Mouse (Mus musculus): ENCODE measurements around the gene Tmbim6.

The Tmbim6 gene

DNA sequence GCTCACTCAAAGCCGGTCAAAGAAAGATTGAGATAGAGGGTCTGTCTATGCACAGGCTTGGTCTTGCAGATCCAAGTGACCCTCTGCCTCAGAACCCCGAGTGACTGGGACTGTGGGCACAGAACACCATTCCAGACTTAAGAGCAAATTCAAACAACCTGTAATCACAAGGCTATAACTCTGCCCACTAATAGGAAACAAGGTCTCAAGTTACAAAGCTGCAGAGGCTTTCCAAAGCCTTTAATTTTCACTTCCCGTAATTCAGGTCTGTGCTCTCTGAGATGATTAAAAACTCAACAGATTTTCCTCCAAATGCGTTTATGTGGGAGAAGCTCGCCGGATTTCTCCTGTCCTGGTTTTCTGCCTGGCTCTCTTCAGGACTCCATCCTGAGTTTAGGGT, 8.6 kb upstream of the Tmbim6 start:
- DNase-seq (ENCODE audit: low read depth, low spot score), result no peak

DNA sequence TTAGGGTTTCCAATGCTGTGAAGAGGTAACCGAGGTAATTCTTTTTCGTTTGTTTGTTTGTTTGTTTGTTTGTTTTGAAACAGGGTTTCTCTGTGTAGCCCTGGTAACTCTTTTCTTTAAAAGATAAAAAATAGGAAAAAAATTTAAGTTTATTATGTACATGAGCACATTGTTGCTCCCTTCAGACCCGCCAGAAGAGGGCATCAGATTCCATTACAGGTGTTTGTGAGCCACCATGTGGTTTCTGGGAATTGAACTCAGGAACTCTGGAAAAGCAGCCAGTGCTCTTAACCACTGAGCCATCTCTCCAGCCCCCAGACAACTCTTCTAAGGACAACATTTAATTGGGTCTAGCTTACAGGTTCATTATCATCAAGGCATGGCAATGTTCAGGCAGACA, 6.6 kb upstream of the Tmbim6 start:
- peak; percentile 49 for DNase-seq (ENCODE audit: low read depth, low spot score)

DNA sequence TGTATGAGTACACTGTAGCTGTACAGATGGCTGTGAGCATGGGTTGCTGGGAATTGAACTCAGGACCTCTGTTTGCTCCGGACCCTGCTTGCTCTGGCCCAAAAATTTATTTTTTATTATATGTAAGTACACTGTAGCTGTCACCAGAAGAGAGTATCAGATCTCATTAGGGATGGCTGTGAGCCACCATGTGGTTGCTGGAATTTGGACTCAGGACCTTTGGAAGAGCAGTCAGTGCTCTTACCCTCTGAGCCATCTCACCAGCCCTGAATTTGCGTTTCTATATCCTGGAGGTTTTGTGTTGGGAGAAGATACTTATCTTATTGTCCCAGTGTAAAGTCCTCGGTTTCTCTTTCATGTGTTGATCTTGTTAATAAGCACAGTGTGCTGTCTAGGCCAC, 5.9 kb upstream of the Tmbim6 start:
- no peak for DNase-seq (ENCODE audit: low read depth, low spot score)

DNA sequence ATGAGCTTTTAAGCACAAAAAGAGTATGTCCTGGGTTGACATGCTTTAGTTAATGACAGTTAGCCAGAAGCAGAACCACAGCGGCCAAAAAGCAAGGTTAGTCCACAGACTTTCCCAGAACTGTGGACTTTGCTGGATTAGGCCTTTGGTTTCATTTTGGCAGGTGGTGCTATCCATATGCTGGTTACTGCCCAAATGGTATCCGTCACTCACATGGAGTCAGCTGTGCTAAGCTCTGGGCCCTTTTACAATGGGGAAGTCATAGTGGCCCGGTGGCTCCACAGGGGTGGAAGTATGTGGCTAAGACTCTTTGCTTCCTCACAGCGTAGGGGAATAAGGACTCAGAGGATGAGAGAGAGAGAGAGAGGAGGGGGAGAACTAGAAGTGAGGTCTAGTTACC, 4.7 kb upstream of the Tmbim6 start:
- no peak for DNase-seq (ENCODE audit: low read depth, low spot score)

DNA sequence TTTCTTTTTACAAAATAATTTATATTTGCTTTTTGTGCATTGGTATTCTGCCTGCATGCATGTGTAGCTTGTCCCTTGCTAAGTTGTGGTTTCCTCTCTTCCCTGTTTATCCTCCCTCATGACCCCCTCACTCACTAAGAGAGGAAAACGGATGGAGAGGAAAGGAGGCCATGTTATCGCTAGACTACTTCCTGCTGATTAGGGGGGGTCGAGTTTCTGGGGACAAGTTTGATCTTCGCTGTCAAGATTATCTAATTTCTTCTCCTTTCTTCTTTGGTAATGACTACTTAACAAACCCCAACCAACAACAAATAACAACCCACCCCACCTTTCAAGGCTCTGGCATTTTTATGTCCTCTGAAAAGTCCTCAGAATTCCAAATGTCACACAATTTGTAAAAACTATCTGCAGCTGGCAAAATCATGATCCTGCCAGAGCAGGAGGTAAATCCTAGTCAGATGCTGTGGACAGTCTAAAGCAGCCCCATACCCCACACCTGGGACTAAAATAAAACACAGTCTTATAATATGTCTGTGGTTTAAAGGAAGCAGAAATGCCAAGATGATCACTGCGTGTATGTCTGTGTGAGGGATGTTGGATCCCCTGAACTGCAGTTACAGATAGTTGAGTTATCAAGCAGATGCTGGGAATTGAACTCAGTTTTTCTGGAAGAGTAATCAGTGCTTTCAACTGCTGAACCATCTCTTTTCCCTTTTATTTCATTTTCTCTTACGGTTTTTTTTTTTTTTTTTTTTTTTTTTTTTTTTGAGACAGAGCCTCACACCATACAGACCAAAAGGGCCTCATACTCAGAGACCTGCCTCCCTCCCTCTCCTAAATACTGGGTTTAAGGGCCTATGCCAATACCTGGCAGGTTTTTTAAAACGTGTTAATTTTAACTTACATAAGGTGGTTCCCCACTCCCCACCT, 1.9 kb upstream of the Tmbim6 start:
- DNase-seq (ENCODE audit: low read depth, low spot score), result no peak

DNA sequence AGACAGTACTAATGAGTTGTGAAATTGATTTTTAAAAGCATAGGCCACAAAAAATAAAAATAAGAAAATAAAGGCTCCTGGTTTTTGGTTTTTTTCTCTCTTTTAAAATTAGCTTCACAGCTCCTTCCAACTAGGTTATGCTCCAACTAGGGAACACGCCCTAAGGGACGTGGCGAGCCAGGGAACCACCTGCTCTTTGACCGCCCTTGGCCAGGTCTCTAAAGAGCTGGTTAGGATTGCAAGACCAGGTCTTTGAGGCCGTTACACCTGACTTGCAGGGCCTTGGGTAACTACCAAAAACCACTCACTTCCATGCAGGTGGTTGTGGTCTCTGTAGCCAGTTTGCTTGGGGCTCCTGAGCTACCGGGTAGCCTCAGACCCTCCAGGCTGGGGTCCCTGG, 707 bp upstream of the Tmbim6 start:
- DNase-seq (ENCODE audit: low read depth, low spot score), result no peak

DNA sequence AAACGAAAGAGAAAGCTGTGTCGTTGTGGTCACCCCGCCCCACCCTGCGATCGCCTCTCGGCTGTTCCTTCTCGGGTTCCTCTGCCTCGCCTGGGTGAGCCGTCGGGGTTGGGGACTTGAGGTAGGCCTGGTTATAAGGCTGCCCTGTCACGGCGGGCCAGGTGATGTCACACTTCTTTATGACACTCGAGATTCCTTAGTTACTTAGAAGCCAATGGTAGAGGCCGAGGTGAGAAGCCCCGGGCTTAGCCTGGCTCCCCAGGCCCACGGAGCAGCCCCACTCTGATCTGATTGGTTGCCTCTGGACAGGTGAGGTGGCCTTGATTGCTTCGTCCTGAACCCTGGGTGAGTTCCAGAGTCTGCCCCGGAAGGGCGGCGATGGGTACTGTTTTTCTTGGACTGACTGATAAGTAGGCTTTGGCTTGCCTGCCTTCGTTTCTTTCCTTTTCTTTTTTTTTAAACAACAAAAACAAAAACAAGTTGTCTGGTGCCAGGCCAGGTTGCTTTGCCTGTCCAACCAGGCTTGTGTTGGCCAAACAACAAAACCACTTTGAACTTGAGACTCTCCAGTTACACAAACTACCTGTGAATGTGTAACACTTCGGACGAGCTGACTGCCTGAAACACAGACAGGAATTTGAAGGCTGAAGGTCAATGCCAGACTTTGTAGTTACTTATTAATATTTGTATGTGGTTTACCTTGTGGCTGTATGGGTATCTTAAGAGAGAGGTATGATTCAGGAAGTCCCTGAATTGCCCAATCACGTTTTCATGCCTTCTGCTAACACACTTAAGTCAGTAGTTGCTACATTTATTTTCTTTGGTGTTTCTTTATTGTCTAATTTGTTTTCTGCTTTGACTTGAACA, 937 bp downstream of the Tmbim6 start:
- DNase-seq (ENCODE audit: low read depth, low spot score), result peak; percentile 61

DNA sequence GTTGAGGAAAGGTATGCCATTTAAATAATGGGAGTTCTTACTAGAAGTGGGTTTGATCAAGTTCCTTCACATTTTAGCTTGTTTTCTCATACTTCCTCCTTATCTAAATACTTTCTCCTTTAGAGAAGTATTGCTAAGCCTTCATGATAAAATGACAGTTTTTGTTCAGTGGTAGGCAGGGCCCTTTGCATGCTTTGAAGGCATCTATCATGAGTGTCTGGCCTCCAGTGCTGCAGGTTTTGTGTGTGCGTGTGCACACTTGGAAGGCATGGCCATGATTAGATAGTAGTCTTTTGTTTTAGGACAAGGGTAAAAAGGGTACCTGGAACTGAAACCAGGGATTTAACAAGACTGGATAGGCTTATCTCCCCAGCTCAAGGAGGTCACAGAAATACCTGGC, 3.8 kb downstream of the Tmbim6 start:
- DNase-seq (ENCODE audit: low read depth, low spot score), result no peak

DNA sequence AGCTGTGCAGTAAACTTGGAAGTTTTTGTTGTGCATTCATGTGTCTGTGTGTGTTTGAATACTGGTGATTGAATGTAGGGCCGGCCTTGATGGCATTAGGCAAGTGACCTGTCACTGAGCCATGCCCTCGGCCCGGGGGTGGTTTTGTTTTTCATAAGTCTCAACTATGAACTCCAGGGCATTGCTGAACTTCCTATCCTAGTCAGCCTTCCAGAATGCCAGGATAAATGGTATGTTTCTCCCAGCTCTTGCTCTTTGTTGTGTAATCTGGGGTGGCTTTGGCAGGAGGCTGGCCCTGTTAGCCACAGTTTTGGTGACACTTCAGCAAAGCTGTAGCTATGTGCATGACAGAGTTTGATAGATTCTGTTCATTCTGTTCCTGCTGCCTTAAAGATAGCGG, 4.2 kb downstream of the Tmbim6 start:
- DNase-seq (ENCODE audit: low read depth, low spot score), result no peak

DNA sequence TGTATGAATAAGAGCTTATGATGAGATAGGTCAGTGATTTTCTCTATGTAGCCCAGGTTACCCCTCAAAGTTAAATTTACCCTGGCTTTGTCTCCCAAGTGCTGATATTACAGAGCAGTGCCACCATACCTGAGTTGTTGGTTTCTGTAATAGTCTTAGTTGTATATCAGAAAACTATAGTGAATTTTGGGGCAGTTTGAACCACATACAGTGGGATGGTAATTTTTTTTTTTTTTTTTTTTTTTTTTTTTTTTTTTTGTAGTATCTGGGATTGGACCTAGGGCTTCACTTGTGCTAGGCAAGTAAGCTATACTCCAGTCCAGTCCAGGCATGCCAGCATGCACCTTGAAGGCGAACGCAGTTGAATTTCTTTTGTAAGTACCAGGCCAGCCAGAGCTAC, 4.9 kb downstream of the Tmbim6 start:
- no peak for DNase-seq (ENCODE audit: low read depth, low spot score)

DNA sequence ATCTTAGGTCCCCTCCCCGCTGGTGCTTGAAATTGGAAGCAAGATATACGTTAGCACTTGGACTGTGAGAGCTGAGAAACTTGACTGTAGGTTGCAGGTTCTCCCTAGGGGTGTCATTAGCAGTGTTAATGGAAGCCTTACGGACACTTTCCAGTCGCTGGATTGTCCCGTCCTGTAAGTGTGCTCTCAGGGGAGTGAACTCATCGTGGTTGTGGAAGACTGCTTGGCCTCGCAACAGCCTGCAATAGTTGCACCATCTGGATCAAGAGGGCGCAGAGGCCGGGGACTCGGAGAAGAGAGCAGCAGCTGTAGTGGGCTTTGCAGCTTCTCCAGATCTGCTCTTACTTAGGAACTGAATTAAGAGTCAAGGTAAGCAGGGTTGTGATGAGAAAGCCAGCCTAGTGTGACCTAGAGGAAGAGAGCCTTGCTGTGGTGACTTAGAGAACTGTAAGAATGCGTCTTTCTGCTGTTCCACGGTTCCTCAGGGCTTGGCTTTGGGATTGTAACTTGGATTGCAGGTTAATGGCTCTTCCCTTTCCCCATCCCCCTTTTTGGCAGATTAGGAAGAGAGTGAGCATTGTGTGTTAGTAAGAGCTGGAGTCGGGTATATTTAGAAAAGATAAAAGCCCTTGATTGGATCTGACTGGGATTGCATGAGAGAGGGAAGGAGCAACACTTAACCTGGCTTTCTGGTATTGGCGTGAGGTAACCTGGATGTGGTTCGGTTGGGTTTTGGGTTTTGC, 7.0 kb downstream of the Tmbim6 start:
- peak; percentile 13 for DNase-seq (ENCODE audit: low read depth, low spot score)

DNA sequence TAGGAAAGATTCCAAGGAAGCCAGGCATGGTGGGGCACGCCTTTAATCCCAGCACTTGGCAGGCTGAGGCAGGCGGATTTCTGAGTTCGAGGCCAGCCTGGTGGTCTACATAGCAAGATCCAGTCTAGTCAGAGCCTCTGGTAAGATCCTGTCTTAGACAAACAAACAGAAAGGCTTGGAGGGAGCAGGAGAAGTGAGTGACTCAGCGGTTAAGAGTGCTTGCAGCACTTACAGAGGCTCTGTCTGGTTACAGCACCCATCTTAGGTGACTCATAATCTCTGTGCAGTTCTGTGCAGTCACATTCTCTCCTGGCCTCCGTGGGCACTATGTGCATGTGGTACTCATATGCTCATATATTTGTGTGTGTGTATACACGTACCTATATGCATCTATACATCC, 7.9 kb downstream of the Tmbim6 start:
- peak; percentile 81 for DNase-seq (ENCODE audit: low read depth, low spot score)

DNA sequence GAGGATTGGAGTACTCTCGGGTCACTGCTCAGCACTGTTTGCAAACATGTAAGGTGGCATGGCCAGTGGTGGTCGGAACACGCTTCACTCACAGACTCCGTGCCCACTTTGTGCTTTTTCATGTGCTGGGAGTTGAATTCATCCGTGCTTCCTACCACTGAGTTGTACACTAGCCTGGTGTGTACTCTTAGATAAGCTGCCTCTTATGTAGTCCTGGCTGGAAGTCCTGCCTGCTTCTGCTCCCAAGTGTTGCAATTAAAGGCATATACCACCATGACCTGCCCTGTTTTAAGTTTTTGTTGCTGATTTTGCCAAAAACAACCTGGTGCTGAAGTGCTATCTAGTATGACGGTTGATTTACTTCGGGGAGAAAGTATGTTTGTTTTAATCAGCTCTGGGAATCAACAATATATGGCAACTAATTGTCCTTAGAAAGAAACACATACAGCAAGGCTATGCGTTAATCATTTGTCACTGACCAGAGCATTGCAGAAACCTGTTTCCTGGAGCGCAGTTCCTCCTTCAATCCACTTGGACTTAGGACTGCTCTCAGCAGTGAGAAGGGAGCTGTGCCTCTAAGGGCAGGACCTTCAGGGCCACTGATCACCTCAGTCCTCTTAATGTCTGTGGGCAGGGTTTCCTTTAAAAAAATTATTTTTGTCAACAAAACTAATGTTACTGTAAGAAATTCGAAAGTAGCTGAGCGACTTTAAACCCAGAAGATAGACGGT, 10.6 kb downstream of the Tmbim6 start:
- no peak for DNase-seq (ENCODE audit: low read depth, low spot score)

DNA sequence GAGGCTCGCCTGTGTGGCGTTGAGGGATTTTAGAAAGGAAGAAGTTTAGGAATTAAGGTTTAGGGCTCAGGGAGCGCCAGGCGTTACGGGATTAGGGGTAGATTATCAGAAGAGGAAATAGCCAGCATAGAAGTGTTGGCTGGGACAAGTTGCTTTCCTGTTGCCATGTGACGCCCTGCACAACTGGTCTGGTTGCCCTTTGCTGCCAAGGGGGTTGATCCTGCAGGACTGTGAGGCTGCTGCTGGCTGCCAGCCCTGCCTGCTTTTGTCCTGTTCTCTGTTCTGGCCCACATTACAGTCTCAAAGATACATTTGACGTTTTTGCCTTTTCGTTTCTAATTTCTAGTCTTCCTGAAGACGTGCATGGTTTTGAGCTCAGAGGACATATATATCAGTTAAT, 12.5 kb downstream of the Tmbim6 start:
- no peak for DNase-seq (ENCODE audit: low read depth, low spot score)

DNA sequence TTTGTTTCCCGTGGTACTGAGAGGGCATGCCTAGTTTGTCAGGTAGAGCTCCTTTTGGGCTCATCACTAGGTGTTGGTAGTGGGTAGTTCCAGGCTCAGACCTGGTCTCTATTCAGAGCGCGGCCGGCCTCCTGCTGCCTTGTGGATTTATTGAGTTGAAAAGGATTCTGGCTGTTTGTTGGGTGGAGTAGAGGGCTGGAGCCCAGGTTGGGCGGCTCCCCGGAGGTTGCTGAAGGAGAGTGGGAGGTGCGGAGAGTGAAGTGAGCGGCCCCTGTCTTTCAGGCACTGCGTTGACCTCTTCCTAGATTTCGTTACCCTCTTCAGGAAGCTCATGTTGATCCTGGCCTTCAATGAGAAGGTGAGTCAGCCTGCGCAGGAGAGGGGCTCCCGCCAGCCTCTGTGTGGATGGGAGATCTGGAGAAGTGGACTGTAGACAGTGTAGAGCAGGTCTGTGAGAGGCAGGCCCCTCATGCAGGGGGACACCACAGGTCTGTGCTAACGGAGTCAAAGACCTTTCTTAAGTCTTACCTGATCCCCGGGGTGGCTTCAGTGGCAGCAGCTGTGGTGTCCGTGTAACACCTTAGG, 14.4 kb downstream of the Tmbim6 start:
- DNase-seq (ENCODE audit: low read depth, low spot score), result no peak

DNA sequence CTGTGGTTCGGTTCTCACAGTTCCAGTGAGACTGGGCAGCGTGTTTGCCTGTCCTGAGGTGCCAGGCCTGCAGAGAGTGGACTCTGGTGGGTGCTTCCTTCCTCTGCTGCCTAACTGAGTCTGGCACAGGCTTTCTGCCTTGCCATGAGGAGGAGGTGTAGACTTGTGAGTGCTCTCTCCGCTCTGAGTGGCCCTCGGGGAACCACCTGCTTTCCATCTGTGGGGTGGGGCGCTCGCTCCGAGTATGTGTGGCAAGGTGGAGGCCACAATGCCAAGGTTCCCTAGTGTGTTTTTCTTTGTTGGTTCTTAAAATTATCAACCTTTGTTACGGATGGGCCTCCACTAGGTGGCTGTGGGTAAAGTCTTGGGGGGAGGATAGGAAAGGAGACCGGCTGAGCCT, 16.2 kb downstream of the Tmbim6 start:
- DNase-seq (ENCODE audit: low read depth, low spot score), result no peak

DNA sequence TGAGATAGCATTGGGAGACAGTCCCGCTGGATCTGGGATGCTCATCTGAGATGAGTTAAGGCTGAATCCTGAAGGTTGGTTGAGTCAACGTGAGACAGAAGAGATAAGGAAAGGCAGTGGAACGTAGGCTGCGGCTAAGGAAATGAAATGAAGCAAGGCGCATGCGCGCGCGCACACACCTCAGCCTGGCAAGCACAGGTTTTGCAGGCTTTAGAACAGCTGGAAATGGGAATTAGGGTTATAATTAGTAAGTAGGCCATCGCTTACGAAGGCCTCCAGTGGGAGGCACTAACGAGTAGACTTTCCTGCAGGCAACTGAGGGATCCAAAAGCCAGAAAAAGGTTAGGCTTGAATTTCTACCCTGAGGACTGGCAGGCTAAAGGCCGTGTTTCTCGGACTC, 19.1 kb downstream of the Tmbim6 start:
- DNase-seq (ENCODE audit: low read depth, low spot score), result no peak

DNA sequence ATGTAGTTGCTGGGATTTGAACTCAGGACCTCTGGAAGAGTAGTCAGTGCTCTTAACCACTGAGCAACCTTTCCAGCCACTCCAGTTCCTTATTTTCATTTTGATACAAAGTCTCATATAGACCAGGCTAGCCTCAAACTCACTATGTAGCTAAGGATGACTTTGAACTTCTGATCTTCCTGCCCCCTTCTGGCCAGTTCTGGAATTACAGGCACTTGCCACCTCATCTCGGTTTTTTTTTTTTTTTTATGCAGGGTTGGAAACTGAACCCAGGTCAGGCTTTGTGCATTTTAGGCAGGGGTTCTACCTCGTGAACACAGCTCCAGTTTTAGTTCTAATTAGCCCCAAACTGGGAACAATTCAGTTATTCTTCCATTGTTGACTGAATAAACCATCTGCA, 23.1 kb downstream of the Tmbim6 start:
- peak; percentile 80 for DNase-seq (ENCODE audit: low read depth, low spot score)

DNA sequence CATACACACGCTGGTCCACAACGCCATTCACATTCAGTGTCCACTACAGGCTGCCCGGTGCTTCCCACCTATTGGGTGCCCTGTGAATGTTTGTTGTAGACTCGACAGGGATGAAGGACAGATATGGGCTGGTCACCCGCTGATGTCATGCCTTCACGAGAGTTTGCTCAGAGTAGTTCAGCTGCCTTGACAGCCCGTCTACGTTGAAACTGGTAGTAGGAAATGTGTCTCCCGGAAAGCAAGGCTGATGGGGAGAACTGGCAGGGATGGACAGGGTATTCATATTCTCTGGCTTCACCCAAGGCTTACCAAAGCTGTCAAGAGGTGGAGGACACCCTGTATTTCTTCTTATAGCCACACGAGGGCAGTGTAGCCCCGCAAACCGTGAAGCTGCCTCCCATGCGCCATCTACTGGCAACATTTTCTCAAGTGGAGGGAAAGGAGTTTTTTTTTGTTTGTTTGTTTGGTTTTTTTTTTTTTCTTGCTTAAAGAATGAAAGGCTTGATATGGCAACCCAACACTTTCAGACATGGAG, 23.7 kb downstream of the Tmbim6 start:
- DNase-seq (ENCODE audit: low read depth, low spot score), result peak; percentile 97

DNA sequence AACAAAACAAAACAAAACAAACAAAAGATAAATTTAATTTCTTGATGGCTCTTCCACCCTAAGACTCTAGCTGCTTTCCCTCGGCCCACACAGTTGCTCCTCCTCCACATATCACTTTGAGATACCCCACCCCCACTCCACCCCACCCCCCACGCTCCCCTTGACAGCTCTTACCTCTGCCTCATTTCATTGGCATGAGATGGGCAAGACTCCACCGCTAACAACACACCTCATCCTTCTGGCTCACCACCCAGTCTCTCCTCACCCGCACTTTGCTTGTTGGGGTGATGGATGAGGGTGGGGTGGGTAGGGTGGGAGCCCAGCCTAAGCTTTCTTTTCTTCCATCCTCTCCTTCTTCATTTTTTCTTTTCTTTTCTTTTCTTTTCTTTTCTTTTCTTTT, 24.3 kb downstream of the Tmbim6 start:
- DNase-seq (ENCODE audit: low read depth, low spot score), result no peak
